Mouse (Mus musculus) MEL (cell line): ENCODE data around the gene Atg2a.

ENCODE experiments used
- CTCF ChIP-seq, 3 experiments: IDR thresholded peaks in 2 of 3; conservative IDR thresholded peaks in 1 of 3; 2 replicates each; pipeline ENCODE4 v1.5.1; 2011 to 2012; ENCODE audit warnings: low read length in 3 of 3, low read depth in 2 of 3, mild to moderate bottlenecking in 2 of 3, improper control_type of control experiment in 1 of 3, inconsistent platforms in 1 of 3, mixed read lengths in 1 of 3, moderate library complexity in 1 of 3; ENCODE audit not compliant: control insufficient read depth in 1 of 3, insufficient read depth in 1 of 3, poor library complexity in 1 of 3, severe bottlenecking in 1 of 3
- JUND ChIP-seq: IDR thresholded peaks from 2 replicates; pipeline ENCODE4 v1.6.1; 2011; ENCODE audit warnings: low read depth, mild to moderate bottlenecking, improper control_type of control experiment, low read length
- MAZ ChIP-seq: IDR thresholded peaks from 2 replicates; pipeline ENCODE4 v1.6.1; 2012; ENCODE audit warnings: low read depth, mild to moderate bottlenecking, inconsistent platforms, low read length, improper control_type of control experiment
- MEF2A ChIP-seq: IDR thresholded peaks from 2 replicates; pipeline ENCODE4 v1.6.1; 2014; ENCODE audit warnings: low read depth, mild to moderate bottlenecking, inconsistent platforms, low read length, improper control_type of control experiment; ENCODE audit not compliant: poor library complexity, insufficient replicate concordance, severe bottlenecking; ENCODE audit errors: extremely low read depth
- POLR2AphosphoS5 ChIP-seq: IDR thresholded peaks from 2 replicates; pipeline ENCODE4 v1.6.1; 2012; ENCODE audit warnings: low read depth, borderline replicate concordance, mild to moderate bottlenecking, inconsistent platforms, low read length, moderate library complexity, mixed read lengths
- SIN3A ChIP-seq: IDR thresholded peaks from 2 replicates; pipeline ENCODE4 v1.6.1; 2012; ENCODE audit warnings: low read length, improper control_type of control experiment, inconsistent platforms

DNA sequence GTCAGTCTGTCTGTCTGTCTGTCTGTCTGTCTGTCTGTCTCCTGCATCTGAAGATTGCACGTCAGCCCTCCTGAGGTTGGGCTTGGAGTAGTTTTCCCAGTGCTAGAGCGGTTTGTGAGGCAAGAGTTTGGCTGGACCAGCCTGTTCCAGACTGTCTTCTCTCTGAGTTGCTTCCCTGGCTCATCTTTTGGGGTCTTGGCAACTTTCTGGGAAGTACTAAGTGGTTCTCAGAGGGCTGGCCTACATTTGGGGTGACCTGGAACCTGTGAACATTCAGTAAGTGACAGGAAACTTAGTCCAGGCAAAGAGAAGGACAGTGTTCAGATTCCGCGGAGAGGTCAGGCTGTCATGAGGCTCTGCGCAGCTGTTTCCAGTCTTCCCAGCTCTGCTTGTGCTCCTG, 50.8 kb downstream of the Atg2a start:
- TF ChIP-seq MEF2A (no peak), SIN3A (no peak), CTCF (IDR thresholded peaks at IDR 0.05 in 2 of 3, conservative IDR thresholded peaks at IDR 0.05 in 1 of 3; ENCODE audit: control insufficient read depth in 1 of 3, insufficient read depth in 1 of 3, low read depth in 2 of 3, low read length in 3 of 3, poor library complexity in 1 of 3, severe bottlenecking in 1 of 3) (no peak), MAZ (no peak), JUND (no peak), POLR2AphosphoS5 (no peak)
